Mouse (Mus musculus) hindbrain, embryonic 12.5 days (tissue): ENCODE results near the gene Hilpda. TPM values are rescaled to one million over a fixed set of nuclear protein-coding genes. Genes with fewer than 3 reads are reported as not detected.
A peak's percentile ranks its signal among the peaks of the same experiment; 100 is the strongest.

Experiments
- ATAC-seq: fragments of 200-750 bp; cut with Nextera tagmentation; 2 replicates; pipeline ENCODE4 v1.8.0; 2017; ENCODE audit warnings: moderate TSS enrichment; ENCODE audit not compliant: low FRiP score
- H3K27ac ChIP-seq: fragments of 300-500 bp; sonication (generic); 2 replicates; pipeline ENCODE4 v1.5.1; 2016; ENCODE audit warnings: mild to moderate bottlenecking
- H3K27me3 ChIP-seq: fragments of 300-500 bp; sonication (generic); 2 replicates; pipeline ENCODE4 v1.6.1; 2016; ENCODE audit warnings: mild to moderate bottlenecking
- H3K36me3 ChIP-seq: fragments of 300-500 bp; sonication (generic); 2 replicates; pipeline ENCODE4 v1.6.1; 2016; ENCODE audit warnings: mild to moderate bottlenecking
- H3K4me1 ChIP-seq: fragments of 300-500 bp; sonication (generic); 2 replicates; pipeline ENCODE4 v1.6.1; 2016
- H3K4me2 ChIP-seq: fragments of 300-500 bp; sonication (generic); replicated peaks from 2 replicates; pipeline ENCODE4 v1.6.1; 2016; ENCODE audit warnings: mild to moderate bottlenecking
- H3K4me3 ChIP-seq: fragments of 300-500 bp; sonication (generic); 2 replicates; pipeline ENCODE4 v1.5.1; 2016; ENCODE audit warnings: mild to moderate bottlenecking
- H3K9ac ChIP-seq: fragments of 300-500 bp; sonication (generic); 2 replicates; pipeline ENCODE4 v1.6.1; 2016; ENCODE audit warnings: mild to moderate bottlenecking, moderate library complexity
- H3K9me3 ChIP-seq: fragments of 300-500 bp; sonication (generic); replicated peaks from 2 replicates; pipeline ENCODE4 v1.6.1; 2016; ENCODE audit warnings: mild to moderate bottlenecking
- WGBS: fragments of 180-500 bp; shearing (Covaris S2); methylation state at CpG from one replicate; pipeline ENCODE4 v1.1.7; 2016; 5-methylcytosine and 5-hydroxymethylcytosine counted together
- polyA plus RNA-seq: library from polyadenylated mRNA; unstranded; fragments of >200 nt; fragmentation: Nextera tagmentation; extraction: Ambion mirVana; gene quantifications from 2 replicates; pipeline ENCODE4 v1.2.1, GENCODE M21; 2016

The Hilpda gene
- polyA plus RNA-seq = 31.8 and 32.1 TPM in 2 replicates

DNA sequence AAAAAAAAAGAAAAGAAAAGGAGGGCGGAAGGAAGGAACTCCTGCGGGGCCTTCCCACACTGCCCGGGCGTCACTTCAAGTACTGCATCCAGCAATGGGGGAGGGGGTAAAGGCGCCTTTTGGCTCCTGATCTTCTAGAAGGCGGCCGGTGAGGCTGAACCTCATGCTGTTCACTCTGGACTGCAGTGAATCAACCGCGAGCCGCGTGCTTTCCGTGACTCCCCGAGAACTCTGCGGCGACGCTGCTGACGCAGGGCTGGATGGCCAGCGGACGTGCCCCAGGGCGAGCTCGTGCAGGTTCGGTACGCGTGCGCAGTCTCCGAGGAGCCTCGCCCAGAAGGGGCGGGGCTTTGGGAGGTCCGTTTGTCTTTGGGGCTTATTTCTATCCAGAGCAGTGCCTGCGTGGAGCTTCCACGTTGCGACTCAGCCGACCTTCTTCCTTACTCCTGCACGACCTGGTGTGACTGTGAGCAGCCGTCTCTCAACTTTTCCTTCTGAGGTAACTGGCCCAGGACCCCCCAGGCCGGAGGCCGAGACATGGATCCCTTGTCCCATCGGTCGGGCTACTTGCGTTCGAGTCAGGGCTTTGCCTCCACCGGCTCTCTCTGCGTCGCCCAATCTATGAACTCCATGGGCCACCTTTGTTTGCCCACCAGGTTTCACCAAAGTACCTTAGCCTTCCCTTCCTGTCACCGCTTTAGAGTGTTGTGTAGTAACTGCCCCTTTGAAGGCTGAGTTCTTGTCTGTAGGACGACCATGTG is at the start of gene Hilpda:
TSS of gene Hilpda (plus strand) at position 177 of the 761 bp plus-strand sequence.
- Histone ChIP-seq H3K4me1 (peaks cover 6% of the 10 kb centered on the region), H3K36me3 (no peaks in the 10 kb centered on the region), H3K4me2 (peak within 1 kb of the TSS; percentile 71), H3K9me3 (no peaks in the 10 kb centered on the region), H3K4me3 (peak within 1 kb of the TSS; percentile 55), H3K27ac (peak within 1 kb of the TSS; percentile 55; the same call in 1 of the 2 replicates), H3K27me3 (no peaks in the 10 kb centered on the region; the same call in 1 of the 2 replicates), H3K9ac (peak within 1 kb of the TSS; percentile 64)
- under 1% methylated on average over 46 of the region's 46 CpGs for WGBS
- ATAC-seq = peak; percentile 97

GRCm38 (mm10) chr6:29229265-29229913 is 42.9 kb upstream of the Hilpda start:
- 90% methylated on average over 6 of the region's 6 CpGs for WGBS
- no peaks in the 10 kb centered on the region for H3K9me3 ChIP-seq
- no peak overlapping the region for H3K27ac ChIP-seq
- no peak overlapping the region for H3K9ac ChIP-seq
- H3K27me3 ChIP-seq = no peaks in the 10 kb centered on the region
- H3K4me1 ChIP-seq = no peaks in the 10 kb centered on the region
- H3K4me2 ChIP-seq = no peak overlapping the region
- H3K36me3 ChIP-seq = no peaks in the 10 kb centered on the region
- 0 out of 2 replicates have a peak, but pooled peaks have one; percentile 32 for ATAC-seq
- no peak overlapping the region for H3K4me3 ChIP-seq

GRCm38 (mm10) chr6:29230386-29230785 is 41.9 kb upstream of the Hilpda start:
- H3K9me3 ChIP-seq = no peaks in the 10 kb centered on the region
- no peak overlapping the region for H3K4me3 ChIP-seq
- 66% methylated on average over 6 of the region's 6 CpGs for WGBS
- H3K36me3 ChIP-seq = no peaks in the 10 kb centered on the region
- no peak for ATAC-seq
- no peak overlapping the region for H3K9ac ChIP-seq
- no peaks in the 10 kb centered on the region for H3K27me3 ChIP-seq
- no peaks in the 10 kb centered on the region for H3K4me1 ChIP-seq
- no peak overlapping the region for H3K27ac ChIP-seq
- H3K4me2 ChIP-seq = no peak overlapping the region

DNA sequence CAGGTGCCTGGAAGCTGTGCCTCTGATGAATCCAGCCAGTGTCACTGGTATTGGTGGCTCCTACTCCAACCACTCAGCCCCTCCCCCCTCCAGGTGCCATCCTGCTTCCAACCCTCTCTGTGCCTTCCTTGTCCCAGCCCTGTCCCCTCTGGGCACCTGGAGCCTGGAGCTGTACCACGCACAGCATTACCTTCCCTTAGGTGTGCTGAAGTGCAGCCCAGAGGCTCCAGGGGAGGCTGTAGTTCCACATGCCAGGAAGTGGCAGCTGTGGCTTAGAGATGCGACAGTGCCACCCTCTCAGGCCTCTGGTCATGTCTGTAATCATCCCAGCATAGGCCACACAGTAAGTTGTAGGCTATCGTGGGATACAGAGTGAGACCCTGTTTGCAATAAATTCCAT is 40.5 kb upstream of the Hilpda start:
- Histone ChIP-seq H3K9ac (no peak overlapping the region), H3K9me3 (no peaks in the 10 kb centered on the region), H3K4me3 (no peak overlapping the region), H3K36me3 (no peaks in the 10 kb centered on the region), H3K4me1 (no peaks in the 10 kb centered on the region), H3K4me2 (no peak overlapping the region), H3K27ac (no peak overlapping the region), H3K27me3 (no peaks in the 10 kb centered on the region)
- ATAC-seq = no peak
- WGBS = 75% methylated on average over 3 of the region's 3 CpGs

- WGBS = 75% methylated on average over 6 of the region's 6 CpGs
- no peaks in the 10 kb centered on the region for H3K36me3 ChIP-seq
Observed at GRCm38 (mm10) chr6:29232321-29232720, 40.0 kb upstream of the Hilpda start.

DNA sequence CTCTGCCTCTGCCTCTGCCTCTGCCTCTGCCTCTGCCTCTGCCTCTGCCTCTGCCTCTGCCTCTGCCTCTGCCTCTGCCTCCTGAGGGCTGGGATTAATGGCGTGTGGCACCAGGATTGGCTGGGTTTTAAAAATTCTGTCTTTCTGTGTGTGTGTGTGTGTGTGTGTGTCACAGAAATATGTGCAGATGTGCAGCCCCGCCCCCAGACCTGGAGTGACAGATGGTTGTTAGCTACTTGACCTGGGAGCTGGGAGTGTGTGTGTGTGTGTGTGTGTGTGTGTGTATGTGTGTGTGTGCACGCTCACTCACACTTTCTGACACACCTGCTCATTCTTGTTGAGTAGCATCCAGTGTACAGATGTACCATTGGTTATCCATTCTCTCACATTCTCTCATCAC is 38.6 kb upstream of the Hilpda start:
- no peaks in the 10 kb centered on the region; the same call in 1 of the 2 replicates for H3K9me3 ChIP-seq
- H3K36me3 ChIP-seq = no peaks in the 10 kb centered on the region
- no peak overlapping the region for H3K4me2 ChIP-seq
- H3K27me3 ChIP-seq = no peaks in the 10 kb centered on the region
- H3K4me3 ChIP-seq = no peak overlapping the region
- H3K27ac ChIP-seq = no peak overlapping the region
- H3K4me1 ChIP-seq = no peaks in the 10 kb centered on the region
- ATAC-seq = no peak
- WGBS = 87% methylated on average over 3 of the region's 3 CpGs
- no peak overlapping the region for H3K9ac ChIP-seq

More at GRCm38 (mm10) chr6:29232321-29232720, 40.0 kb upstream of the Hilpda start:
- H3K4me3 ChIP-seq = no peak overlapping the region
- no peak overlapping the region for H3K4me2 ChIP-seq
- H3K9me3 ChIP-seq = no peaks in the 10 kb centered on the region; the same call in 1 of the 2 replicates
- no peaks in the 10 kb centered on the region for H3K4me1 ChIP-seq
- H3K27ac ChIP-seq = no peak overlapping the region
- no peaks in the 10 kb centered on the region for H3K27me3 ChIP-seq
- H3K9ac ChIP-seq = no peak overlapping the region
- ATAC-seq = no peak

DNA sequence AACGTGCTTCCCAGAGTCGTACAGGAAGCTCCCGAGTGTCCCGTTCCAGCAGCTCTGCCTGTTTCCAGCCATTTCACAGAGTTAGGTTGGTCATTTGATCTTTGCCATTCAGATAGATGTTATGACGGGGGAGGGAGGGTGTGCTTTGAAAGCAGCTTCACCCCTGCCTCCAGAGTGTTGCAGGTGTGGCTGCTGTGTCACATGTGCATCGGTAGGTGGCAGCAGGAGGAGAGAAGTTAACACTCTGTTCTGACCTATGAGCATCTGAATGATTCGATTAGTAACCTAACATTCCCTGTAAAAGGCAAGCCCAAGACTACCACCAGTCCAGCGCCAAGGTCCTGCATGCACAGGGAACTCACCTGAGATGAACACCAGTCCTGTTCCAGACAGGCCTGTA is 38.0 kb upstream of the Hilpda start:
- H3K4me3 ChIP-seq = no peak overlapping the region
- H3K36me3 ChIP-seq = no peaks in the 10 kb centered on the region
- H3K9ac ChIP-seq = no peak overlapping the region
- H3K27me3 ChIP-seq = no peaks in the 10 kb centered on the region
- no peak for ATAC-seq
- H3K4me1 ChIP-seq = no peaks in the 10 kb centered on the region
- H3K9me3 ChIP-seq = no peaks in the 10 kb centered on the region; the same call in 1 of the 2 replicates
- whole genome bisulfite sequencing = 45% methylated on average over 8 of the region's 8 CpGs
- no peak overlapping the region for H3K4me2 ChIP-seq
- no peak overlapping the region for H3K27ac ChIP-seq

GRCm38 (mm10) chr6:29240806-29241205 is 31.5 kb upstream of the Hilpda start:
- Histone ChIP-seq H3K27ac (no peak overlapping the region), H3K4me1 (no peaks in the 10 kb centered on the region), H3K4me2 (no peak overlapping the region), H3K9ac (no peak overlapping the region), H3K4me3 (no peak overlapping the region), H3K9me3 (no peaks in the 10 kb centered on the region; the same call in 1 of the 2 replicates), H3K27me3 (no peaks in the 10 kb centered on the region; the same call in 1 of the 2 replicates), H3K36me3 (no peaks in the 10 kb centered on the region)
- no peak for ATAC-seq
- 39% methylated on average over 2 of the region's 2 CpGs for WGBS

- WGBS = 57% methylated on average over 2 of the region's 2 CpGs
- Histone ChIP-seq H3K36me3 (no peaks in the 10 kb centered on the region), H3K4me1 (no peaks in the 10 kb centered on the region), H3K27me3 (no peaks in the 10 kb centered on the region; the same call in 1 of the 2 replicates), H3K9me3 (no peaks in the 10 kb centered on the region; the same call in 1 of the 2 replicates), H3K4me3 (no peak overlapping the region), H3K27ac (no peak overlapping the region), H3K9ac (no peak overlapping the region), H3K4me2 (no peak overlapping the region)
- ATAC-seq = no peak
Observed at GRCm38 (mm10) chr6:29241697-29242096, 30.6 kb upstream of the Hilpda start.

DNA sequence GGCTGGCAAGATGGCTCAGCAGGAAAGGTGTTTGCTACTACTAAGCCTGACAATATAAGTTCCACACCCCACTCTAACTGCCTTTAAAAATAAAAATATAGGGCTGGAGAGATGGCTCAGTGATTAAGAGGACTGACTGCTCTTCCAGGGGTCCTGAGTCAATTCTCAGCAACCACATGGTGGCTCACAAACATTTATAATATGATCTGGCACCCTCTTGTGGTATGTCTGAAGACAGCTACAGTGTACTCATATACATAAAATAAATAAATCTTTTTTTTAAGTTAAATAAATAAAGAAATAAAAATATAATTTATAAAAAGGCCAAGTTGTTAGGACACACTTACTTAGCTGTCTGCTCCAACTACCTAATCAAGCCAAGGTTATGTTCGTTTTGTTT is 30.0 kb upstream of the Hilpda start:
- Histone ChIP-seq H3K36me3 (no peaks in the 10 kb centered on the region), H3K4me3 (no peak overlapping the region), H3K4me1 (no peaks in the 10 kb centered on the region), H3K9me3 (no peaks in the 10 kb centered on the region; the same call in 1 of the 2 replicates), H3K4me2 (no peak overlapping the region), H3K9ac (no peak overlapping the region), H3K27me3 (no peaks in the 10 kb centered on the region; the same call in 1 of the 2 replicates), H3K27ac (no peak overlapping the region)
- no peak for ATAC-seq
- 55% methylated on average over 1 of the region's 1 CpGs for WGBS

DNA sequence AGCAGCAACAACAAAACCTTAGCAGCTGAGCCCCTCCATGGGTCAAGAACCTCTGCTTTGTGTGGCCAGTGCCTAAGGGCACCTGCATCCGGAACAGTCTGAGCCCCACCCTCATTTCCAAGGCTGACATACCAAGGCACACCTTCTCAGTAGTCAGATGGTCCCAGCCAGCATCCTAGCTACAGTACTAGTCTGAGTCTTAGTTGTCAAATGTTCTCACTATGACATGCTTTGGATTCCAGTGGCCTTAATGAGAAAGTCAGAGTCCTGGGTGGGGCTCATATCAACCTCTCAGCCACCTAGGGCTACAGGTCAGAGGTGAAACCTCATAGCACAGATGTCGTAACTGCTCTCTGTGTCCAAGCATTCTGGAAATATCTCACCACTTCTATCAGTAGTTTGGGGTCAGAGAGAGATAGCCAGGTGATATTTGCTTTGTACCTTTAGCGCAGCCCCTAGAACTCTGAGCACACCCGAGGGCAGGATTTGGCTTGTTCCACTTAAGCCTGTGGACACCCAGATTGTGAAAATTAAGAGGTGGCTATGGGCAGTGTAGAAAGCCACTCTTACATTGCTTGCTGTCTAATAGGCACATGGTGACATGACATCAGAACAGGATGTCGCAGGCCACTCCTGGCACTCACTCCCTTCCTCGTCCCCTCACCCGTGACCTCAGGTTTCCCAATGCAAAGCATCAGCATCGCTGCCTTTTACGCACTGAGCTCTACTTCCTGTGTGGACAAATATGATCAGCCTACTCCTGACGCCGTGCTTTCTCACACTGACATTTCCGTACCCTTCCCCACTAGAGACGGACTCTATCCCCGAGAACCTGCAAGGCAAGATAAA is 26.8 kb upstream of the Hilpda start:
- 78% methylated on average over 14 of the region's 14 CpGs for WGBS
- Histone ChIP-seq H3K27ac (no peak overlapping the region), H3K4me2 (no peak overlapping the region), H3K36me3 (no peaks in the 10 kb centered on the region), H3K4me3 (no peak overlapping the region), H3K4me1 (no peaks in the 10 kb centered on the region), H3K9me3 (no peaks in the 10 kb centered on the region), H3K27me3 (no peaks in the 10 kb centered on the region; the same call in 1 of the 2 replicates), H3K9ac (no peak overlapping the region)
- no peak for ATAC-seq

DNA sequence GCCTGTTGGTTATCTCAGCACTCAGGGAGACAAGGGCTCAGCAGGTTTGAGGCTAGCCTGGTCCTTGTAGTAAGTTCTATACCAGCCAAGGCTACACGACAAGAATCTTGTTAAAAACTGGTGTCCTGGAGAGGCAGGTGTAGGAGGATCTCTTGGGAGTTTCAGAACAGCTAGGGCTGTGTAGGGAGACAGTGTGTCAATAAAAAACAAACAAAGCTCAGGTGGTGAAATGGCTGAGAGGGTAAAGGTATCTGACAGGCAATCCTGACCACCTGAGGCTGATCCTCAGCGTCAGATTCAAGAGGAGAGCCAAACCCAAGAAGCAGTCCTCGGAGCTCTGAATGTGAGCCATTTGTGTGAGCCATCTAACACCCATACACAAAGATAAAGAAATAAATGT is 26.1 kb upstream of the Hilpda start:
- no peak overlapping the region for H3K27ac ChIP-seq
- no peaks in the 10 kb centered on the region; the same call in 1 of the 2 replicates for H3K27me3 ChIP-seq
- WGBS = 75% methylated on average over 3 of the region's 3 CpGs
- no peak overlapping the region for H3K4me2 ChIP-seq
- H3K9ac ChIP-seq = no peak overlapping the region
- H3K36me3 ChIP-seq = no peaks in the 10 kb centered on the region
- H3K4me1 ChIP-seq = no peaks in the 10 kb centered on the region
- no peak overlapping the region for H3K4me3 ChIP-seq
- no peak for ATAC-seq
- no peaks in the 10 kb centered on the region for H3K9me3 ChIP-seq
